Mouse (Mus musculus) liver, embryonic 14.5 days (tissue): ENCODE results near the gene Fam168a.

Source experiments
- CTCF ChIP-seq: IDR thresholded peaks from 2 replicates; pipeline ENCODE4 v1.5.1; 2016; ENCODE audit warnings: antibody characterized with exemption, low read depth, control low read depth
- EP300 ChIP-seq: IDR thresholded peaks from 2 replicates; pipeline ENCODE4 v1.6.1; 2016; ENCODE audit warnings: antibody characterized with exemption, low read depth

GRCm38 (mm10) chr7:100788291-100788690 is 81.9 kb downstream of the Fam168a start:
- TF ChIP-seq CTCF (no peak), EP300 (no peak)
